Mouse (Mus musculus): ENCODE data around the gene Myo1g. TPM values are rescaled to one million over a fixed set of nuclear protein-coding genes. Genes with fewer than 3 reads are reported as not detected.
A peak's percentile ranks its signal among the peaks of the same experiment; 100 is the strongest.

The Myo1g gene
- polyA plus RNA-seq, 1 experiment: 10.3 TPM

DNA sequence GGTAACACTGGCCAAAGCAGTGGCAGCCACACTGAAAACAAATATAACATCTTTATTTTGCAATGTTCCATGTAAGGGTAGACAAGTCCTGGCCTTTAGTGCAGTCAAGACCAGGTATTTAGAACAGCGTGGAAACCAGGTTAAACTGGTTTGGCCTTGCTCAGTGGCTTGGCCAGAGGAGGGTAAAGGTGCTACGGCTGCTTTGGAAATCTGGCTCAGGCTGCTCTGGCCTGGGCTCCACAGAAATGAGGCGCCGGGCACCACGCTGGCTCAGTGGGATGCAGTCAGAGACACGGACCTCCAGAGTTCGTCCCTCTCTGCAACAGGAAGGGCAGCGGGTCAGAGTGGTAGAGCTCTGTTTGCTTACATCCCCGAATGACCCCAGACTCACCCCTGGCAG lies 14.2 kb downstream of the Myo1g start:
- 65% methylated on average over 9 of the region's 9 CpGs for WGBS
- no peak overlapping the region for H3K4me3 ChIP-seq (ENCODE audit: insufficient read depth, low read depth, low read length)

DNA sequence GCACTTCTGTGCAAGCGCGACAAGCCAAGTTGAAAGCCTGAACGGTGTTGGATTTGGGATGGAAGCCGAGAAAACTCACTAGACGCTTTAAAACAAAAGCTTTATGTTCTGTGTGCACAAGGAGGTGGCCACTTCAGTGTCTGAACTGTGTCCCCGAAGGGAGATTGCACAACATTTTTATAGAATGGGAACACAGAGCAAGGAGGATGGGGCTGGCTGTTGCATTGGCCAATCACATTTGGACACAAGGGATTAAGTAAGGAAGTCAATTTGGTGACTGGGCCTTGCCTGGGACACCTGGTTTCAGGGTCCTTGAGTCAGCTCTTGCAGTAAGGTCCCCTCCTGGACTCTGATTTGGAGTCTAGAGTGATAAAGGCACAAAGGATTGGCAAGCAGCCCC lies 16.1 kb downstream of the Myo1g start:
- 82% methylated on average over 6 of the region's 6 CpGs for WGBS
- H3K27ac ChIP-seq (ENCODE audit: insufficient read depth, low read depth, low read length): no peak overlapping the region
- TF ChIP-seq CTCF (conservative IDR thresholded peaks at IDR 0.05; ENCODE audit: insufficient read depth, insufficient read length, low read depth, low read length): no peak
- TF ChIP-seq POLR2A (IDR thresholded peaks at IDR 0.05; ENCODE audit: low read depth, low read length): no peak
- no peaks in the 10 kb centered on the region for H3K27me3 ChIP-seq (replicated peaks; ENCODE audit: control insufficient read depth, insufficient read depth, low read length)
- DNase-seq: no peak
- no peaks in the 10 kb centered on the region for H3K36me3 ChIP-seq (ENCODE audit: control insufficient read depth, insufficient read depth, low read length)
- H3K4me3 ChIP-seq (ENCODE audit: insufficient read depth, low read depth, low read length): no peak overlapping the region
- no peaks in the 10 kb centered on the region for H3K4me1 ChIP-seq (ENCODE audit: control insufficient read depth, insufficient read depth, low read length)

More for the DNA sequence above, 14.2 kb downstream of the Myo1g start:
- Histone ChIP-seq H3K36me3 (ENCODE audit: control insufficient read depth, insufficient read depth, low read length) (no peaks in the 10 kb centered on the region), H3K4me1 (ENCODE audit: control insufficient read depth, insufficient read depth, low read length) (no peaks in the 10 kb centered on the region), H3K27ac (ENCODE audit: insufficient read depth, low read depth, low read length) (no peak overlapping the region), H3K27me3 (replicated peaks; ENCODE audit: control insufficient read depth, insufficient read depth, low read length) (no peaks in the 10 kb centered on the region)
- TF ChIP-seq CTCF (conservative IDR thresholded peaks at IDR 0.05; ENCODE audit: insufficient read depth, insufficient read length, low read depth, low read length): no peak
- TF ChIP-seq POLR2A (IDR thresholded peaks at IDR 0.05; ENCODE audit: low read depth, low read length): no peak
- DNase-seq: peak; percentile 31

DNA sequence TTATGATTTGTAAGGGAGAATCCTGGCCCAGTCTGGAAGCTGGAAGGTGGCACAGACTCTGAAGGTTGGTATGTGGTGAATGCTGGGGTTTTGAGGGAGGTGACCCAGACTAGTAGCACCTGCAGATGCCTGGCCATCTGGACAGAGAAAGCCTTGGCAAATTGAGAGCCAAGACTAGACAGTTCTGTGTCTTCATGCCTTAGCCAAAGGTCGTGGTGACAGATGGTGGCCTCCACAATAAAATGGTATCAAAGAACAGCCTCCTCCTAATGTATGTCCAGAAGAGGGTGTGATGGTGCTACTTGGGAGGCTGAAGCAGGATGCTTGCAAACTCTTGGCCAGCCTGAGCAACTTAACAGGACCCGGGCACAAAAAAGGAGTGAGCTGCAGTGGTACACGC lies 16.5 kb downstream of the Myo1g start:
- H3K36me3 ChIP-seq (ENCODE audit: control insufficient read depth, insufficient read depth, low read length): no peaks in the 10 kb centered on the region
- TF ChIP-seq POLR2A (IDR thresholded peaks at IDR 0.05; ENCODE audit: low read depth, low read length): no peak
- TF ChIP-seq CTCF (conservative IDR thresholded peaks at IDR 0.05; ENCODE audit: insufficient read depth, insufficient read length, low read depth, low read length): no peak
- H3K4me1 ChIP-seq (ENCODE audit: control insufficient read depth, insufficient read depth, low read length): no peaks in the 10 kb centered on the region
- H3K4me3 ChIP-seq (ENCODE audit: insufficient read depth, low read depth, low read length): no peak overlapping the region
- WGBS: 73% methylated on average over 3 of the region's 3 CpGs
- no peak overlapping the region for H3K27ac ChIP-seq (ENCODE audit: insufficient read depth, low read depth, low read length)
- no peaks in the 10 kb centered on the region for H3K27me3 ChIP-seq (replicated peaks; ENCODE audit: control insufficient read depth, insufficient read depth, low read length)
- DNase-seq: no peak

DNA sequence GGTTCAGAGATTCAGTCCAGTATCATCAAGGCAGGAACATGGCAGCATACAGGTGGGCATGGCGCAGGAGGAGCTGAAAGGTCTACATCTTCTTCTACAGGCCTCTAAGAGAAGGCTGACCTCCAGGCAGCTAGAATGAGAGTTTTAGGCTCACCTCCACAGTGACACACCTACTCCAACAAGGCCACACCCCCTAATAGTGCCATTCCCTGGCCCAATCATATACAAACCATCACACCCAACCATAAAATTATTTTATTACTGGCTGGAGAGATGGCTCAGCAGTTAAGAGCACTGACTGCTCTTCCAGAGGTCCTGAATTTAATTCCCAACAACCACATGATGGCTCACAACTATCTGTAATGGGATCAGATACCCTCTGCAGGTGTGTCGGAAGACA lies 18.3 kb downstream of the Myo1g start:
- H3K4me3 ChIP-seq (ENCODE audit: insufficient read depth, low read depth, low read length): no peak overlapping the region
- 100% methylated on average over 2 of the region's 2 CpGs for WGBS
- H3K36me3 ChIP-seq (ENCODE audit: control insufficient read depth, insufficient read depth, low read length): no peaks in the 10 kb centered on the region
- DNase-seq: no peak
- no peaks in the 10 kb centered on the region for H3K27me3 ChIP-seq (replicated peaks; ENCODE audit: control insufficient read depth, insufficient read depth, low read length)
- no peaks in the 10 kb centered on the region for H3K4me1 ChIP-seq (ENCODE audit: control insufficient read depth, insufficient read depth, low read length)
- no peak overlapping the region for H3K27ac ChIP-seq (ENCODE audit: insufficient read depth, low read depth, low read length)
- TF ChIP-seq POLR2A (IDR thresholded peaks at IDR 0.05; ENCODE audit: low read depth, low read length) (no peak), CTCF (conservative IDR thresholded peaks at IDR 0.05; ENCODE audit: insufficient read depth, insufficient read length, low read depth, low read length) (no peak)

DNA sequence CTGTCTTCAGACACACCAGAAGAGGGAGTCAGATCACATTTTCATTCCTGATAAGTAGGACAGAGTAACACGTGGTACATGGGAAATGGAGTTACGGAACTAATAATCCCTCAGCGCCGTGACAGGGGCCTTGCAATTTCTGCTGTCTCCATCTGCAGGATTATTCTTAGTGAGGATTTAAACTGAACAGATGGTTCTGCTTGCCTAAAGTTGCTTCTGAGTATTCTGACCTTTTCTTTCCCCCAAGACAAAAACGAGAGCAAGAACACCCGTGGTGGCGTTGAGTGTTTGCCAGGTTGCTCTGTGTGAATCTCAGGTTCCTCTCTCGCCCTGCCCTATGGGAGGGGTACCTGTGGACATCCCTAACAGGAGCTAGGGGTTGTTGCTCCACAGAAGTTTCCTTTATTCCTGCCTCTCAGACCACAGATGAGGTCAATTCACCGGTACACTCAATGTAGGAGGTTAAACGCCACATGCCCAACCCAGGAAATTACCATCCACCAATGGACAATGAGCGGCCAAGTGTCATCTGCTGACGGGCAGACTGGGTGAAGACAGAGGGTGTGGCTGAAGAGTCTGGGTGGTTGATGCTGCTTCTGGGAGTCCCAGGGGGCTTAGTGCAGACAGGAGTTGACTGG lies 23.3 kb downstream of the Myo1g start:
- Histone ChIP-seq H3K4me3 (ENCODE audit: insufficient read depth, low read depth, low read length) (no peak overlapping the region), H3K4me1 (ENCODE audit: control insufficient read depth, insufficient read depth, low read length) (no peaks in the 10 kb centered on the region), H3K36me3 (ENCODE audit: control insufficient read depth, insufficient read depth, low read length) (no peaks in the 10 kb centered on the region), H3K27ac (ENCODE audit: insufficient read depth, low read depth, low read length) (no peak overlapping the region), H3K27me3 (replicated peaks; ENCODE audit: control insufficient read depth, insufficient read depth, low read length) (no peaks in the 10 kb centered on the region)
- 79% methylated on average over 12 of the region's 12 CpGs for WGBS
- DNase-seq: no peak
- no peak for TF ChIP-seq POLR2A (IDR thresholded peaks at IDR 0.05; ENCODE audit: low read depth, low read length)
- TF ChIP-seq CTCF (conservative IDR thresholded peaks at IDR 0.05; ENCODE audit: insufficient read depth, insufficient read length, low read depth, low read length): no peak

DNA sequence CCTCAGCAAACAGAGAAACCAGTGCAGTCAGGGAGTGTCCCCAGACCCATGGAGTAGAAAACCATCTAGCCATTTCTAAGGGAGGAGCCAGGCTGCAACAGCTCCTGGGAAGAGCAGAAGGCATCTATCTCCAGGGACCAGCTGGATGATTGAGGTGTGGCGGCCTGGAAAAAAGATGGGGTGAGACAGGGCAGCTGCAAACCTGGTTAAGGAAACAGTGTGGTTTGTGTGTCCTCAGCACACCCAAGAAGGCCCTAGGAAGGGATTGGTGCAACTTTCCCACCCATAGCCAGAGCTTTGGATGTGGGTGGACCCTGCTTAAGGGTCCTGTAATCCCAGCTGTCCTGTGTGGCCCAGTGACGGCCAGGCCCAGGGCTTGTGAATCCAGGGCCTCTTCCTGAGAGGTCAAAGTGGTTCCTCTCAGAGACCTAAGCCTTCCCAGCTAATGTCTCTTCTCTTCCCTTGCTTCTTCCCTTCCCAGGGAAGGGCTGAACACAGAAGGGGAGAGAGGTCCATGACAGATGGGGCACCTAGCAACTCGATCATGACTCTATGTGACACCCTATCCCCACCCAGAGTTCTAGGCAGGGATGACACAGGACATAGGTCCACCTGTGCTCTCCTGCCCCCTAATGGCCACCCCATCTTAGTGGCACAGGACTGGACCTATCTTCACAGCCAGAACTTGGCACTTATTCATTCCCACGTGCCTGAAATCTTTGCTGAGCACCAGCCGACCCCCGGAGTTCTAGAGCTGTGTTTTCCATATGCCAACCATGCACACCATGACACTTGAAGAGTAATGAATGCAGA lies 30.9 kb downstream of the Myo1g start:
- no peak overlapping the region for H3K4me3 ChIP-seq (ENCODE audit: insufficient read depth, low read depth, low read length)
- H3K36me3 ChIP-seq (ENCODE audit: control insufficient read depth, insufficient read depth, low read length): no peaks in the 10 kb centered on the region
- TF ChIP-seq CTCF (conservative IDR thresholded peaks at IDR 0.05; ENCODE audit: insufficient read depth, insufficient read length, low read depth, low read length) (peak; percentile 88), POLR2A (IDR thresholded peaks at IDR 0.05; ENCODE audit: low read depth, low read length) (no peak)
- H3K27me3 ChIP-seq (replicated peaks; ENCODE audit: control insufficient read depth, insufficient read depth, low read length): no peaks in the 10 kb centered on the region
- peak overlapping the region; percentile 19; the same call in 1 of the 2 replicates for H3K27ac ChIP-seq (ENCODE audit: insufficient read depth, low read depth, low read length)
- 32% methylated on average over 6 of the region's 6 CpGs for WGBS
- DNase-seq: peak; percentile 68
- no peaks in the 10 kb centered on the region for H3K4me1 ChIP-seq (ENCODE audit: control insufficient read depth, insufficient read depth, low read length)

DNA sequence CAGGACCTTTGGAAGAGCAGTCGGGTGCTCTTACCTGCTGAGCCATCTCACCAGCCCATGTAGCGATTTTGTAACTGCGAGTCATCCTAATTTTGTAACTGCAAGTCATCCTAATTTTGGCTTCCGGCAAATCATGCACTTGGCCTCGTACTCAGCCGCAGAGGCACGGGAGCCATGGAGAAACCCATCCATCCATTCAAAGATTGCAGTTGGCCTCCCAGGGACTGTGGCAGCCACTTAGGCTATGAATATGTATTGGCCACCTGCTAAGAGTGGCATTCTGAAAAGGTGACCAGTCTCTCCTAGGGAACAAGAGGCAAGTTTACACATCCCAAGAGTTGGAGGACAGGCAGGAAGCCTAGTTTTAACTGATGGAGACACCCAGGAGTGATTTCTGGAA lies 31.5 kb downstream of the Myo1g start:
- Histone ChIP-seq H3K27ac (ENCODE audit: insufficient read depth, low read depth, low read length) (peak overlapping the region; percentile 19; the same call in 1 of the 2 replicates), H3K36me3 (ENCODE audit: control insufficient read depth, insufficient read depth, low read length) (no peaks in the 10 kb centered on the region), H3K4me1 (ENCODE audit: control insufficient read depth, insufficient read depth, low read length) (no peaks in the 10 kb centered on the region), H3K4me3 (ENCODE audit: insufficient read depth, low read depth, low read length) (no peak overlapping the region), H3K27me3 (replicated peaks; ENCODE audit: control insufficient read depth, insufficient read depth, low read length) (no peaks in the 10 kb centered on the region)
- no peak for TF ChIP-seq CTCF (conservative IDR thresholded peaks at IDR 0.05; ENCODE audit: insufficient read depth, insufficient read length, low read depth, low read length)
- TF ChIP-seq POLR2A (IDR thresholded peaks at IDR 0.05; ENCODE audit: low read depth, low read length): no peak
- 65% methylated on average over 7 of the region's 7 CpGs for WGBS
- peak; percentile 69 for DNase-seq
